Comparison of ENCODE assay signal across 16 mouse cellular contexts in genomic region chr1:155188656-155189055, GRCm38 (mm10).
"Had no signal": no experiment of that assay in that cellular context is flagged by ENCODE, and none has a peak within 500 bp of the region (broad histone marks: within the 10 kb centered on the region; RNA-seq: fewer than 3 reads in every experiment).

No protein-coding gene starts in this region.

- DNase-seq: heart, postnatal 10 days; heart, postnatal 14 days; heart, postnatal 36 days; heart, postnatal 4 days; kidney, adult 11 months; kidney, adult 18-20 months; kidney, adult 2 months; kidney, adult 8-10 months; kidney, adult 9 months; kidney, postnatal 10 days; kidney, postnatal 14 days; kidney, postnatal 25 days; kidney, postnatal 36 days; kidney, postnatal 4 days; layer of hippocampus, adult 9-11 months; layer of hippocampus, postnatal 36 days had no signal
